Mouse (Mus musculus): ENCODE measurements around the gene C9orf72. TPM values are rescaled to one million over a fixed set of nuclear protein-coding genes. Genes with fewer than 3 reads are reported as not detected.

C9orf72 gene
- polyA plus RNA-seq, 1 experiment from 2014 or later = 17.5 TPM

DNA sequence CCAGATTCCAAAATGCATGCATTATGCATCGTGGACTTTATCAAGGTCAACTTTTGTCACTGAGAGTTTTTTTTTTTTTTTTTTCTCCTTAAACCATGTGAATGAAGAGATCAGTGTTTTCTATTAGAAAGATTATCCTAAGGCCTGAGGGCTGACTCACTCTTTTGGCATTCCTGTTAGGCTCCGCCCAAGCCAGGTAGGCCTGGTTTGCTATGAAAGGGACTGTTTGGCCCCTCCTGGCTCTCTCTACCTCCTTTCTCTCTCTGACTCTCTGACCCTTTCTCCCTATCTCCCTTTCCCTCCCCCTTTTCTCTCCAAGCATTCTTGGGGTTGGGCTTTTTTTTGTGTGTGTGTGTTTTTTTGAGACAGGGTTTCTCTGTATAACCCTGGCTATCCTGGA is 50.4 kb downstream of the C9orf72 start:
- H3K4me3 ChIP-seq = no peak overlapping the region
- H3K4me1 ChIP-seq = peaks cover 12% of the 10 kb centered on the region
- H3K27ac ChIP-seq (replicated peaks) = no peak overlapping the region
- no peaks in the 10 kb centered on the region for H3K9me3 ChIP-seq
- H3K9ac ChIP-seq = no peak overlapping the region
- H3K4me2 ChIP-seq = no peak overlapping the region
- H3K36me3 ChIP-seq = no peaks in the 10 kb centered on the region
- no peak for ATAC-seq (ENCODE audit: extremely low read depth, insufficient number of reproducible peaks, low FRiP score, low TSS enrichment)
- 75% methylated on average over 2 of the region's 2 CpGs for WGBS
- H3K27me3 ChIP-seq (replicated peaks) = no peaks in the 10 kb centered on the region

DNA sequence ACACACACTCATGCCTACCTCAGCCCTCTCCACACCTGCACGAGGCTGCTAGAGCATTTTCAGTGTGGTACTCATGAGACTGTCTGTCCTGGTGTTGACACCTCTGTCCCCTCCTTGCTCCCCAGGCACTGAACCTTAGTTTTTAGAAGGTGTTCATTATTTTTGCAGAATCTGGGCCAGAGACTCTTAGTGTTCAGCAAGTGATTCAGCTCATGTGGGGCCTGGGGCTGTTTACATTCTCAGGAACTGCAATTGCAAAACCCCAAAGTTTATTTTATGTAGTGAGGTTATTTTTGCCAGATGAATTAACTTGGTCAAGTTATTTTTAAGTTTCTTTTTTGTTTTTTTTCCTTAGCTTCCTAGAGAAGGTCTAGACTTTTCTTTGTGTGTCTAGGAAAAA is 52.4 kb downstream of the C9orf72 start:
- Histone ChIP-seq H3K36me3 (no peaks in the 10 kb centered on the region), H3K4me3 (no peak overlapping the region), H3K9ac (no peak overlapping the region), H3K27me3 (replicated peaks) (no peaks in the 10 kb centered on the region), H3K4me1 (peaks cover 12% of the 10 kb centered on the region), H3K4me2 (no peak overlapping the region), H3K9me3 (no peaks in the 10 kb centered on the region), H3K27ac (replicated peaks) (no peak overlapping the region)
- WGBS = 35% methylated on average over 1 of the region's 1 CpGs
- ATAC-seq (ENCODE audit: extremely low read depth, insufficient number of reproducible peaks, low FRiP score, low TSS enrichment) = no peak

DNA sequence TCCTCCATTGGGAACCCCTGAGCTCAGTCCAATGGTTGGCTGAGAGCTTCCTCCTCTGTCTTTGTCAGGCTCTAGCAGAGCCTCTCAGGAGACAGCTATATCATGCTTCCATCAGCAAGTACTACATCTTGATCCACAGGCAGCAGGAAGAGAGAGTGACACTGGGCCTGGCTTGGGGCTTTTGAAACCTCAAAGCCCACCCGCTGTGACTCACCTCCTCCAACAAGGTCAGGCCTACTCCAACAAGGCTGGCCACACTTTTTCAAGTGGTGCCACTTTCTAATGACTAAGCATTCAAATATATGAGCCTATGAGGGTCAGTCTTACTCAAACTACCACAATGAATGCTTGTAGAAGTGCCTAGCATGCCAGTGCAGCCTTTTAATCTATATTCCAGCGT is 53.5 kb downstream of the C9orf72 start:
- H3K4me2 ChIP-seq = no peak overlapping the region
- H3K36me3 ChIP-seq = no peaks in the 10 kb centered on the region
- no peak overlapping the region for H3K27ac ChIP-seq (replicated peaks)
- no peak overlapping the region for H3K4me3 ChIP-seq
- ATAC-seq (ENCODE audit: extremely low read depth, insufficient number of reproducible peaks, low FRiP score, low TSS enrichment) = no peak
- no peak overlapping the region for H3K9ac ChIP-seq
- H3K27me3 ChIP-seq (replicated peaks) = no peaks in the 10 kb centered on the region
- 75% methylated on average over 2 of the region's 2 CpGs for WGBS
- no peaks in the 10 kb centered on the region for H3K9me3 ChIP-seq
- H3K4me1 ChIP-seq = peaks cover 3% of the 10 kb centered on the region; the same call in 1 of the 2 replicates

DNA sequence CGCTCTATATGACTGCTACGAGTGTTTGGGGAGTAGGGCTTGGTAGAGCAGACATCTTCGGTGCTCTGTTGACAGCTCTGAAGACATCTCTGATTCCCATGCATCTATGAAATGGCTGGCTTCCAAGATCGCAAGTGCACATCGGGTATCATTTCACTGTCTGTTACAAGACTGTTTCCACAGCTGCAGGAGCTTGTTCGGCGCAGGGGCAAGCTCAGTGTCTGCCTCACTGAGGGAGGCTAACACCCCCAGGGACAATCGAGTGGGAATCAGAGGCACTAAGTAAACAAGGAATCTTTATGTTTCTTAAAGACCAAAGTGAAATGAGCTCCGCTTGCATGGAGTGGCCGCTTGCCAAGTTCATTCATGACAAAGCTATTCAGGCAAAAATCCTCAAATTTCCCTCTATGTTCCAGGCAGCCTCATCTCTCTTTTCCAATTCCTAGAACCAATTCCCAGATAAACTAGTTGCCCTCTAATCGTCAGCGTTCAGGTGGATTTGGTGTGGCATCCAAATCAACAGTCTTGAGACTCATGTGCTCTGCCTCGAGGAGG is 56.3 kb downstream of the C9orf72 start:
- no peaks in the 10 kb centered on the region for H3K4me1 ChIP-seq

DNA sequence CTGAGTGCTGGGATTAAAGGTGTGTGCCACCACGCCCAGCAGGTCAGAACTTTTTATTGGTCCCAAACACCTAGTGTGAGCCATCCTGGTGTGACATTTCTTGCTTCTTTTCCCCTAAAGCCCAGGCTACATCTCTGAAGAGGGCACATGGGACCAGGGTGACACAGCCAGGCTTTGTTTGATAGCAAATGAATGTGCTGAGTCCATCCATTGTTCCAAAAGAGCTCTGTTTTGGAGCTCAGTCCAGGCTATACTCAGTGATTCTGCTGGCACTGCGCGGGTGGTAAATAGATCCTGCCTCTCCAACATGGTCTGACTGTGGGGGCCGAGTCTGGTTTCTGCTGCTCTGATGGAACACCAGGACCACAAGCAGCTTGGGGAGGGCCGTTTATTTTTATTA is 58.1 kb downstream of the C9orf72 start:
- 79% methylated on average over 5 of the region's 5 CpGs for WGBS
- H3K9ac ChIP-seq = no peak overlapping the region
- no peak overlapping the region for H3K4me2 ChIP-seq
- no peak for ATAC-seq (ENCODE audit: extremely low read depth, insufficient number of reproducible peaks, low FRiP score, low TSS enrichment)
- H3K9me3 ChIP-seq = no peaks in the 10 kb centered on the region
- H3K27me3 ChIP-seq (replicated peaks) = no peaks in the 10 kb centered on the region
- no peaks in the 10 kb centered on the region for H3K4me1 ChIP-seq
- no peaks in the 10 kb centered on the region for H3K36me3 ChIP-seq
- no peak overlapping the region for H3K27ac ChIP-seq (replicated peaks)
- H3K4me3 ChIP-seq = no peak overlapping the region

More for the DNA sequence above, 56.3 kb downstream of the C9orf72 start:
- 63% methylated on average over 13 of the region's 13 CpGs for WGBS
- Histone ChIP-seq H3K27ac (replicated peaks) (no peak overlapping the region), H3K4me3 (no peak overlapping the region), H3K9me3 (no peaks in the 10 kb centered on the region), H3K9ac (no peak overlapping the region), H3K36me3 (no peaks in the 10 kb centered on the region), H3K27me3 (replicated peaks) (no peaks in the 10 kb centered on the region), H3K4me2 (no peak overlapping the region)
- no peak for ATAC-seq (ENCODE audit: extremely low read depth, insufficient number of reproducible peaks, low FRiP score, low TSS enrichment)

DNA sequence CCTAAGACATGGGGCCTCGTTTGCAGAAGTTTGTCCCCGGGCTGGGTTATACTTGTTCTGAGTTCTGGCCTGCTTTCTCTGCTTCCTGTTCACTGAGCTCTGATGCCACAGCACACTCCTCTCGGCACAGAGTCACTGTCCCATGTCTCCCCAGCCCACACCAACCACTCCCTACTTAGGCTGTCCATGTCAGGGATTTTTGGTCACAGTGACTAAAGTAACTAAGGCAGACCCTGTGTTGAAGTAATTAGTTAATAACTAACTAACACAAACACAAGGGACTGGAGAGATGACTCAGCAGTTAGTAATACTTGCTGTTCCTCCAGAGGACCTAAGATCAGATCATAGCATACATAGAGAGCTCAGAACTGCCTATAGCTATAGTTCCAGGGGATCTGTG is 60.0 kb downstream of the C9orf72 start:
- no peaks in the 10 kb centered on the region for H3K9me3 ChIP-seq
- no peak overlapping the region for H3K4me2 ChIP-seq
- H3K27ac ChIP-seq (replicated peaks) = no peak overlapping the region
- ATAC-seq (ENCODE audit: extremely low read depth, insufficient number of reproducible peaks, low FRiP score, low TSS enrichment) = no peak
- no peaks in the 10 kb centered on the region for H3K4me1 ChIP-seq
- no peaks in the 10 kb centered on the region for H3K36me3 ChIP-seq
- H3K9ac ChIP-seq = no peak overlapping the region
- no peaks in the 10 kb centered on the region for H3K27me3 ChIP-seq (replicated peaks)
- H3K4me3 ChIP-seq = no peak overlapping the region
- WGBS = 82% methylated on average over 3 of the region's 3 CpGs

DNA sequence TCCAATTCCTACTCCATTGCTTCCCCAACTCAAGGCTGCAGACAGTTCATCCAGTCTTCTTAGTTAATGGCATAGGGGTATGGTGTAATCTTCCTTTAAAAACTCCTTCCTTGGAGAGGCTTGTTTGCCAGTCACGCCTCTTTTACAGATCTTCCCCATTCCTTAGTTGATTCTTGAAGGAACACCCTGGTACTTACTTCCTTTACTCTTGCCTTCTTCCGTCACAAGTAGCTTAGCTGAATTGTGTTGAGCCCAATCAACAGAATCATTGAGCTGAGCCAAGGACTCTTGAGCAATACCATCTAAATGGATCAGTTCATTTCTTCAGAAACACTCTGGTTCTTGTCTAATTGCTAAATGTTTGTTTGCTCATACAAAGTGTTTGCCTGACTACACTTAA is 60.7 kb downstream of the C9orf72 start:
- ATAC-seq (ENCODE audit: extremely low read depth, insufficient number of reproducible peaks, low FRiP score, low TSS enrichment) = no peak
- H3K9ac ChIP-seq = no peak overlapping the region
- no peak overlapping the region for H3K4me2 ChIP-seq
- no peak overlapping the region for H3K27ac ChIP-seq (replicated peaks)
- no peaks in the 10 kb centered on the region for H3K36me3 ChIP-seq
- H3K27me3 ChIP-seq (replicated peaks) = no peaks in the 10 kb centered on the region
- H3K9me3 ChIP-seq = no peaks in the 10 kb centered on the region
- no peak overlapping the region for H3K4me3 ChIP-seq
- WGBS = 71% methylated on average over 2 of the region's 2 CpGs
- H3K4me1 ChIP-seq = no peaks in the 10 kb centered on the region

DNA sequence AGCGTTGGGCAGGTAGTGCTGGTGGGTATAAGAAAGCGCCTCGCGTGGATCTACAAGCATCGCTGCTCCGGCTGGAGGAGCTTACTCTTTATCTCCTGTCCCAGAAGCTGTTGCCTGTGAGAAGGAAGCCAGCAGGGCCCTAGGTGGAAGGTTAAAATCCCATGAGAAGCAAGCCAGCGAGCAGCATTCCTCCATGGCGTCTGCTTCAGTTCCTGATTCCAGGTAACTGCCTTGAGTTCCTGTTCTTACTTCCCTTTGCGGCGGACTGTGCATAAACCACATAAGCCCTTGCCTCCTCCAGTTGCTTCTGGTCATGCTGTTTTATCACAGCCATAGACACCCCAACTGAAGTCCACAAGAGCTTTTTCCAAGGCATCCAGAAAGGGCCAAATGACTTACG is 68.2 kb downstream of the C9orf72 start:
- 45% methylated on average over 11 of the region's 11 CpGs for WGBS

DNA sequence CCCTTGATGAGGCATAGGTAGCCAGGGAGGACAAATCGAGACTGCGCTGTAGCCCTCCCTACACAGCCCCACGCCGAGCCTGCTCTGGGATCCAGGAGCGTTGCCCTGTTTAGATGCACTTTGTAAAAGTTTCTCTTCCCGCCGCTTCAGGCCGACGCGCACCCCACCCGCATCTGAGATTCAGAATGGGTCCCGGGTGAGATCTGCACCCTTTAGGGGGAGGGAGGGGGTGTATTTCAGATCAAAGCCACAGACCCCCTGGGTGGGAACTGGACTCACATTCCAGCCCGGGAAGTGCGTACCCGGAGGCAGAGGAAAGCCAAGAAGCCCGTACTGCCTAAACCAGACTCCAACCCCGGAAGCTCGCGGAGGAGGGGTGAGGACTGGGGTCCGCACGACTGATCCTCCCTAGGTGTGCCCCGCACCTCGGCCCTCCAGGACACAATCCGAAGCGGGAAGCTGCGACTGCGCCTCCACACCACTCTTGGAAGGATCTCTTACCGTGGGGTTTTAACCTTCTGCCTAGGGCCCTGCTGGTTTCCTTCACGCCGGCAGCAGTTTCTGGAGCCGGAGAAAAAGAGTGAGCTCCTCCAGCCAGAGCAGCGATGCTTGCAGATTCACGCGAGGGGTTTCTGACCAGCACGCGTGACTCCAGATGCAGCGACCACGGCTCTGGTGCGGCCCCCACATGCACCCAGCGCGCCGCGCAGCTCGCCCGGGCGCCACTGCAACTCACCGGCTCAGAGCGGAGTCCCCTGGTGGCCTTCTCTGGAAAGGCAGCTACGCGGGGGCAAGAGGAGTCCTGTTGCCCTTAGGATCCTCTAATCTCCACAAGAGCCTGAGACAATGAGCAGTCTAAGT is 69.0 kb downstream of the C9orf72 start, which contains the start of gene Mob3b:
Mob3b (minus strand) TSS at position 734 of the 861 bp plus-strand sequence.
- H3K9ac ChIP-seq = peak within 1 kb of the TSS; percentile 84

More for the DNA sequence above, 68.2 kb downstream of the C9orf72 start:
- Histone ChIP-seq H3K9me3 (no peaks in the 10 kb centered on the region), H3K9ac (no peak overlapping the region), H3K4me1 (peaks cover 9% of the 10 kb centered on the region), H3K4me2 (peak overlapping the region; percentile 95), H3K27ac (replicated peaks) (no peak overlapping the region), H3K4me3 (no peak overlapping the region), H3K36me3 (no peaks in the 10 kb centered on the region), H3K27me3 (replicated peaks) (peaks cover 6% of the 10 kb centered on the region; the same call in 1 of the 2 replicates)
- no peak for ATAC-seq (ENCODE audit: extremely low read depth, insufficient number of reproducible peaks, low FRiP score, low TSS enrichment)

DNA sequence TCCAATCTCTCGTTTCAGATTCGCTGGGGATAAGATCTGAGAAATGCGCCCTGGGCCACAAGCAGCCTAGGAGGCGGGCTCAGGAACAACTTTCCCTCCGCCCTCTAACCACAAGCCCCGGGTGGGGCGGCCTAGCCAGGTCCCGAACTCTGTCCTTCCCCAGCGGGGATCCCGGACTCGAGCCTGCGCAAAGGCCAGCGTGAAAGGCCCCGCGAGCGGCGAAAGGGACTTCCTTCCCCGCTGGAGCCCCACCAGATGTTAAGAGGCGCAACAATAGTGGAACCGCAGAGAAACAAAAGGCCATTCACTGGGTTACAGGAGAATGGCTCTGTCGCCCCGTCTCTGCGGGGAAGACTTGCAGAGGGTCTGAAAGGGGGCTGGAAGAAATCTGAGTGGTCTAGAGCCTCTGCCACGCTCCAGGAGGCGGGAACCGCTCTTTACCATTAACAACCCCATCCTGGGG is 69.8 kb downstream of the C9orf72 start:
- H3K27me3 ChIP-seq (replicated peaks) = peaks cover 10% of the 10 kb centered on the region; the same call in 1 of the 2 replicates
- H3K36me3 ChIP-seq = no peaks in the 10 kb centered on the region
- ATAC-seq (ENCODE audit: extremely low read depth, insufficient number of reproducible peaks, low FRiP score, low TSS enrichment) = peak; percentile 51; the same call in 1 of the 2 replicates
- H3K4me1 ChIP-seq = peaks cover 9% of the 10 kb centered on the region
- 0 out of 2 replicates have a peak overlapping the region, but pooled peaks have one; percentile 22 for H3K27ac ChIP-seq (replicated peaks)
- H3K9ac ChIP-seq = peak overlapping the region; percentile 84
- H3K9me3 ChIP-seq = no peaks in the 10 kb centered on the region
- H3K4me2 ChIP-seq = peak overlapping the region; percentile 95
- H3K4me3 ChIP-seq = peak overlapping the region; percentile 63
- WGBS = under 1% methylated on average over 26 of the region's 26 CpGs

More for the DNA sequence above, 69.0 kb downstream of the C9orf72 start, which contains the start of gene Mob3b:
- WGBS = under 1% methylated on average over 50 of the region's 50 CpGs
- H3K4me1 ChIP-seq = peaks cover 9% of the 10 kb centered on the region
- peak within 1 kb of the TSS; percentile 22; the same call in 1 of the 2 replicates for H3K27ac ChIP-seq (replicated peaks)
- H3K36me3 ChIP-seq = no peaks in the 10 kb centered on the region
- H3K9me3 ChIP-seq = no peaks in the 10 kb centered on the region
- peak within 1 kb of the TSS; percentile 63 for H3K4me3 ChIP-seq
- peak within 1 kb of the TSS; percentile 95 for H3K4me2 ChIP-seq
- ATAC-seq (ENCODE audit: extremely low read depth, insufficient number of reproducible peaks, low FRiP score, low TSS enrichment) = peak; percentile 51; the same call in 1 of the 2 replicates
- peaks cover 10% of the 10 kb centered on the region; the same call in 1 of the 2 replicates for H3K27me3 ChIP-seq (replicated peaks)

DNA sequence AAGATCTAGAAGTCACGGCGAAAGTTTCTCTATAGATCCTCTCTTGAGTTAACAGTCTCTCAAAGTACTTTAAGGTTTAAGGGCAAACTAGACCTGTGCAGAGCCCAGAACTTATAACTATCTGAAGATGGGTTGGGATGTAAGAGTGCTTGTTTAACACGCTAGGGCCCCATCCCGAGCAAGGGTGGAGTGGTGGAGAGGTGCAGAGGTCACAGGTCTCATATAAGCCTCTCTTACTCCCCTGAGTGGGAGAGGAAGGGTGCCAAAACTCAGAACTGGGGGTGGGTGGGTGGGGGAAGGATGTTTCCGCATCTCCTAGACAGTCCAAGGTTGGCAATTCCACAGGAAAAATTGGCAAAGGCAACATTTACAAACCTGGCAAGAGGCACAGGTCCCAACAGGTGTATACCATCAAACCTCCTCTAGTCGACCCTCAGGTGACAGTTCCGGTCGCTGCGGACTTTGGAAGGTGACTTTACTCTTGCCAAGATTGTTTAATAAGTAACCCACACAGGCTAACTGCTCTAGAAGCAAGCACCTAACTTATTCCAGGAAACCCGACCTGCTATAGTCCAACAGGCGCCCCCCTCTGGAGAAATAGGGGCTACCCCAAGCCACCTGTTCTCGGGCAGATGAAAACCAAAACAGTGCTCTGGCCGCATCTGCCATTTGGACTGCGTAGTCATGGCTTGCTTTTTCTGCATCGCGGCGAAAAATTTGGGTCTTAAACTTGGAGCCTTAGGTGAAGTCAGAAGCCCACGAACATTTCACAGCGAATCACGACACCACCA is 70.6 kb downstream of the C9orf72 start:
- H3K9me3 ChIP-seq = no peaks in the 10 kb centered on the region
- no peaks in the 10 kb centered on the region for H3K36me3 ChIP-seq
- H3K9ac ChIP-seq = peak overlapping the region; percentile 84
- WGBS = 23% methylated on average over 20 of the region's 20 CpGs
- peaks cover 9% of the 10 kb centered on the region for H3K4me1 ChIP-seq
- ATAC-seq (ENCODE audit: extremely low read depth, insufficient number of reproducible peaks, low FRiP score, low TSS enrichment) = no peak
- peak overlapping the region; percentile 63 for H3K4me3 ChIP-seq
- peak overlapping the region; percentile 95 for H3K4me2 ChIP-seq
- peaks cover 10% of the 10 kb centered on the region; the same call in 1 of the 2 replicates for H3K27me3 ChIP-seq (replicated peaks)
- H3K27ac ChIP-seq (replicated peaks) = no peak overlapping the region
